Mouse (Mus musculus): ENCODE data around the gene Ptch1.

Gene Ptch1

GRCm38 (mm10) chr13:63573256-63573835 is at the start of gene Ptch1:
Gene Ptch1 (minus strand): TSS chr13:63573598.
- DNase-seq = peak; percentile 34

DNA sequence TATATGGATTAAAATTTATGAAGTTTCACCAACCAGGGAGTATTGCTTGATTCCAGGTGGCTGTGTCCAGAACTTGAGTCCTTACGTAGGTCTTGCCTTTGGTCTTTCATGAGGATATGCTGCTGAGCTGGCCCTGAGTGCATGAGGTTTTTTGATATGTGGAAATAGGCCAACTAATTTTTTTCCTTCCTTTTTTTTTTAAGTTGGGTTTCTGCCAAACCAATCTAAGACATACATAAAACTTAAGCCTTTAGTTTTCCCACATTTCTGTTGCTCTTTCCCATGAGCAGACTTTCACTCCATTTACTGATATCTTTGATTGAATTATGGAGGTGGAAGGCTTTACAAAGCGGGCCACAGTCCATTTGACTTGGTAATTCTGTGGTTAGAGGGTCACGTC is 47.9 kb upstream of the Ptch1 start:
- DNase-seq = no peak

DNA sequence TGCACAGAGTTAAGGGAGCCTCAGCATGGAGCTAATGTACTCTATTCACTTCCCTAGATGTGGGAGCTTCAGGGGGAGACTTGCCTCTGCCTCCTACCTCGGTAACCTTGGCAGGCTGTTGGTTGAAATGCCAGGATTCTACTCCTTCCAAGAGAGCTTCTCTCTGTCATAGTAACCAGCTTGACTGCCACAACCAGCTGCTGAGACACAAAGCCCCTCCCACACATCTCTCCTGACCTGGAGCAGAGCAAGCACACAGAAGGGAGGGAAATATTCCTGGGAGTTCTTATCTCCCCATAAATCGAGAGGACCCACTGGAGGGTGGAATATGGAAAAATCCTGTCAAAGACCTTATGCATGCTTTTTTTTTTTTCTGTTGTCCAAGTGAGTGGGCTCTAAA is 39.8 kb upstream of the Ptch1 start:
- no peak for DNase-seq

- no peak for DNase-seq
Measured at GRCm38 (mm10) chr13:63609734-63610133, 36.3 kb upstream of the Ptch1 start.

- DNase-seq = no peak
Measured at GRCm38 (mm10) chr13:63597593-63597992, 24.2 kb upstream of the Ptch1 start.

- DNase-seq = no peak
Measured at GRCm38 (mm10) chr13:63595869-63596268, 22.5 kb upstream of the Ptch1 start.

DNA sequence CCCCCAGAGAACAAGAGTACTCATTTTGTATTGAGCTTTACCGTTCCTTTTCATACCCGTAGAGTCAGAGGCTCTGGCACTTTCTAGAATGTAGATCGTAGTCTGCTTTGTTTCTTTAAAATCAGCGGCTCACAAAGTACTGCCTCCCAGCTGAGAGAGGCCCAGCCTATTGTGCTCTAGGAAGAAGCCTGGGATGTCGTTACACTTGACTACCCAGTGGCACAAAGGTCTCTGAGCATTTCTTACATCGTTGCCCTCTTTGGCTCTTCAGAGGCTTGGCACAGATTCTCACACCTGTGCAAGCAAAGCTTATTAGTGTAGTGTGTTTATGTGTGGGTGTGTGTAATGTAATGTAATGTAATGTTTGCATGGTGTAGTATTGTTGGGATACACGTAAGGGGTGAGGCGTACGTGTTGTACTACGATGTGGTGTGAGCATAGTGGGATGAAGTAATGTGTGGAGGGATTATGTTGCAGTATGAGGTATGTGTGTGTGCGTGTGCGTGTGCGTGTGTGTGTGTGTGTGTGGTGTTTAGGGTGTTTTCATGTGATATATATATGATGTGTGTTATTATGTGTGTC is 20.2 kb upstream of the Ptch1 start:
- no peak for DNase-seq

GRCm38 (mm10) chr13:63592755-63593154 is 19.4 kb upstream of the Ptch1 start:
- no peak for DNase-seq

DNA sequence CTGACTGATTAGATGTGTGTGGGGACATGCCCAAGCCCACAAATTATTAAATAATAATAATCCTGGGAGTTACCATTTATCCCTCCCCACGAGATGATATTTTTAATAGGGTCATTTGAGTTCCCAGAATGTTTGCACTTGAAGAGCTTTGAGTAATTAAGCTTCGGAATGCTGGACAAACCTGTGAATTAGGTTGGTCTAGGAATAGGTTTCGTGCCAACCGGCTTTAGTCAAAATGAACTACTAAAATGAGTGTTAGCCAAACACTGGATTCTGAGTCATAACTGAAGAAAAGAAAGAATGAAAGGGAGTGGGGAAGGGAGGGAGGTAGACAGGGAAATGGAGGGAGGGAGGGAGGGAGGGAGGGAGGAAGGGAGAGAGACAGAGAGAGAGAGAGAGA is 1.2 kb upstream of the Ptch1 start:
- DNase-seq = no peak

- no peak for DNase-seq
Measured at GRCm38 (mm10) chr13:63572453-63573255, 744 bp downstream of the Ptch1 start.

- no peak for DNase-seq
Measured at GRCm38 (mm10) chr13:63572111-63572452, 1.3 kb downstream of the Ptch1 start.

GRCm38 (mm10) chr13:63570456-63570855 is 2.9 kb downstream of the Ptch1 start:
- no peak for DNase-seq

DNA sequence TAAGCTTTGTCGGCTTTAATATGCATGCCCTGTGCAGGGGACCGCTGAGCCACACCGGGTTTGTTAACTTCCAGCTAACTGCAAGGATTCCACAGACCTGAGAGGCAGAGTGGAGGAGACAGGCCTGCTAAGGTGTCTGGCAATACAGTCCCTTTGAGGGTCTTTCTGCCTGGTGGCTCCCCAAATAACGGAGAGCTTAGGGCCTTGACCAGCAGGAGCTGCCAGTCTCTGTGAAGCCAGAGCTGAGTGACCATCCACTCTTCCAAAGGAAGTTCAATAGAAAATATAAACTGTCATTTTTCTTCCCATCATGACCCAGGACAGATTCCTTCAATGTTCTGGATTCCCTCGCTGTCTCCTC is 4.0 kb downstream of the Ptch1 start:
- no peak for DNase-seq

DNA sequence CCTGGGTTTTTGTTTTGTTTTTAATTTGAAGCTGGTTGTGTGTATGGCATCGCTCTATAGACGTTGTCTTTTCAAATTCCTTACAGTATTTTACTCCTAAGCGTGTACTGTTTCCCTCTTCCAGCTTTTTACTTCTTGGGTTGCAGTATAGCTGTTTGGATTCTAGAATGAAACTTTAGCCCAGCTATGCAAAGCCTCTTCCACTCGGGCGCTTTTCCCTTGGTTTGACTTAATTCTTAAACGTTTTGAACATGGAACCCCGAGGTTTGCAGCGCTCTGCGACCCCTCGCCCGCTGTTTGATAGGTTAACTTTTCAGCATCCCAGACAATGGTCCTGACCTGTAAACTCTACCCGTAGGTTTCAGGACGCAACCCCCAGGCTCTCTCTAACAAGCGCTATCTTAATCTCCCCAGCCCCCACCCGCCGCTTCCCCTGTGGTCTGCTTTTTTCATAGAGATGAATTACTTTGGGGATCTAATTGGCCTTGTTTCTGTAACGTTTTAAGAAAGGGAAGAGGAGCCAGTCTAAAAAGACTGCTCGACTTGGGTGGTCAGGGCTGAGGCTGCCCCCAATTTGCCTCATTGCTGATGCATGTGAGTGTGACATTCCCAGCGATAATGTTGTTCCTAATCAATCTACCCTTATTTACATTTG is 4.5 kb downstream of the Ptch1 start:
- no peak for DNase-seq

- DNase-seq = no peak
Measured at GRCm38 (mm10) chr13:63568306-63568705, 5.1 kb downstream of the Ptch1 start.

DNA sequence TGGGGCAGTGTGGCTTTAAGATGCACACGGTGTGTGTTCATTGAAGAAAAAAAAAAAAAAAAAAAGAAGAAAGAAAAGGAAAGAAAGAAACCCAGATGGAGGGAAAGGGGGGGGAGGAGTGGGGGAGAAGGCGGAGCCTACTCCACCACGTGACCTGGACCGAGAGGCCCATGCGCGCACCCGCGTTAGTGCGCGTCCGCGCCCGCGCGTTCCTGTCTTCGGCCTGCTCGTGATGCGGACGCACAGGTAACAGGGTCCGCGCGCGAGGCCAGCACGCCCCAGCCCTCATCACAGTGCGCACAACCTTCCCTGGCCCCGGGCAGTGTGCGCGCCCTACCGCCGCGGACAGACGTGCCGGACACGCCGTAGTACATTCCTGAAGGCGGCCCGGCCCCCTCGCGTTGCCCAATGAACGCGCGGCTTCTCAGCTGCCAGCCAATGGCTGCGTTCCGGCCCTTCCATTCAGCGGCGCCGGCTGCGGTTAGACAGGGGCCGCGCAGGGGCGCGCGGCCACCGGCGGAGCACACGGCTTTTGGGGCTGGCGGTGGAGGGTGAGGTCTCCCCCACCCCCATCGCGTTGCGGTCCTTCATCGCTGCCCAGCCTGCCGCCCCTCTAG is 5.6 kb downstream of the Ptch1 start:
- DNase-seq = peak; percentile 97

DNA sequence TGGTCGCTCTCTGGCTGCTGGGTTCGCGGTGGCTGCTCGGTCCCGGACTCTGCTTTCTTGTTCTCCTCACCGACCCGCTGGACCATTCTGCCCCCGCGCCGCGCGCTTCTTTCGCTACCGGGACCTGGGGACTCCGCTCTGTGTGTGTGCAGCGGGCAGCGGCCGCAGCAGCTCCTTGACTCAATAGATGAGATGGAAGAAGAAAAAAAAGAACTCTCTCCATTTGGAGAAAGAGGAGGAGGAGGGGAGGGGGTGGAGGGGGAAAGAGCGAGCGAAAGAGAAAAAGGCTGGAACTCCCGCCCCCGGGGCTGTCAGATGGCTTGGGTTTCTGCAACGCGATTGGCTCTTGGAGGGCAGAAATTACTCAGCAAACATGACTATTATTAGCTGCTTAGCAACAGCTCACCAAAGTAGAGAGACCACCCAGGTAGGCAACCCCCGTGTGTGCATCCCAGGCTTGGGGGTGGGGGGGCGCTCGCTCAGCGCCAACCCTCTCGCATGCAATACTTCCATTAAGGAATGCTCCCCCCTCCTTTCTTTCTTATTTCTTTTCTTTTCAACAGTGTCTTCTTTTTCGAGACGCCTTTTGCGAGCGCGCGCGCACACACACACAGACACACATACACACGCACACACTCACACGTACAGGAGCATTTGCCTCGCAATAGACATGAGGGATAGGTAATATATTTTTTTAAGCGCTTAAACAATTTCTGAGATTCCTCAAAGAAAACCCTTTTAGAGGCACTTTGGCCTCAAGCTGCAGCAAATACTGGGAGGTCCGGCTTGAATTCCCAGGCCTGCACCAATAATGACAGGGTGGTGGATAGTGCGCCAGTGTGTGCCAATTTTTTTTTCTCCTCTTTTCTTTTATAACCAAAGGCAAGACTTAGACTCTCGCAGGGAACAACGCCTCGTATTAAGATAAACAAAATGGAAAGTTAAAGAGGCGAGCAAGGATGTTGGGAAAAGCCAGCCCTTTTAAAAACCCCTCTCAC is 7.1 kb downstream of the Ptch1 start:
- peak; percentile 91 for DNase-seq

- DNase-seq = no peak
Measured at GRCm38 (mm10) chr13:63565320-63566017, 7.9 kb downstream of the Ptch1 start.

DNA sequence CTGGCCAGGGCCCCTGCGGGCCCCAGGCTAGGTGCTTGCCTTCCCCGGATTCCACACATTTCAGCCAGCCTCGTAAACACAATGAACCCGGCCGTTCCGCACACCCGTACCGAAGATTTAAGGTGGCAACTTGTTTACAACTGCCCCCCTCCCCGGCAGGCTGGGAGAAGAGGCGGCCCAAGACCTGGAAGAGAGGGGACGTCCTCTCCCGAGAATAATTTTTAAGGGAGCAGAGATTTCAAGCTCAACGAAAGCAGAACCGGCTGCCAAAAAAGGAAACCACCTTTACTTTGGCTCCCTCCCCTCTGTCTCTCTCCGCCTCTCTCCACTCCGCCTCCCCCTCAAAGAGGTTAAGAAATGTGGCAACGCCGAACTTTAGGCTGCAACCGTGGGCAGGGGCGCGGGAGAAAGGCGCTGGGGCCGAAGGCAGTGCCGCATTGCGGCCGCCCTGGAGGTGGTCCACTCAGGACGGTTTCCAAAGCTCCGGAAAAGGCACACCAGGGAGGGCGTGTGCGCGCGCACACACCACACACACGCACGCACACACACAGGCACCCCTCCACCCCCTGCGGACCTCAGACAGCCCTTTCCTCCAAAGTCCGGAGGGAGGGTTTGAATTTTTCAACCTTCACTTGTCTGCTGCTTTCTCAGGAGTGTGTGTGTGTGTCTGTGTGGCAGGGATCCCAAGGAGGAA is 8.6 kb downstream of the Ptch1 start:
- peak; percentile 89 for DNase-seq

- DNase-seq = peak; percentile 56
Measured at GRCm38 (mm10) chr13:63563781-63564625, 9.4 kb downstream of the Ptch1 start.

Measured in lung, postnatal 36 days (tissue).